Mouse (Mus musculus): ENCODE data around the gene Furin. TPM values are rescaled to one million over a fixed set of nuclear protein-coding genes. Genes with fewer than 3 reads are reported as not detected.

Gene Furin
- 42.5 and 62.9 TPM in 2 replicates for polyA plus RNA-seq (2012; rRNA removed)

DNA sequence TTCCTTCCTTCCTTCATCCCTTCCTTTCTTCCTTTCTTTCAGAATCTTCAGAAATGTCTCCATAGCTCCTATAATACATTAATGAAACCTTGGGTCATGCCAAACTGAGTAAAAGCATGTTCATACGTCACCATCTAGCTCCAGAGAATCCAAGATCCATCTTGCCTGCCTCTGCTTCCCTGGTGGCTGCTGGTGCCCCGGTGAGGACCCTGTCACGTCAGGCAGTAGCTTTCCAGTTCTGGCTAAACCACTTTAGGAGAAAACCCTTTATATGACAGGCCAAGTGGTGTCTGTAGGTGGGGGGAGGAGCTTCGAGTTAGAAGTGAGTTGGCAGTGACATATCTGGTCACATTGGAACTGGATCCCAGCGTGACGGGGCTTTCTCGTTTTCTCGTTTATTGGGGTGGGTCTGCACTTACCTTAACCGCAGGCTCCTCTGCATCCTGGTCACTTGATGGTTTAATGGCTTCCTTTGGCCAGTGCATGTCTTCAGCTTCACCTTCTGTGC, at the start of gene Furin:
TSS of gene Furin (minus strand) at position 249 of the 508 bp plus-strand sequence.
- 73% methylated on average over 9 of the region's 9 CpGs for WGBS
- DNase-seq (ENCODE audit: low read depth, low spot score) = no peak

DNA sequence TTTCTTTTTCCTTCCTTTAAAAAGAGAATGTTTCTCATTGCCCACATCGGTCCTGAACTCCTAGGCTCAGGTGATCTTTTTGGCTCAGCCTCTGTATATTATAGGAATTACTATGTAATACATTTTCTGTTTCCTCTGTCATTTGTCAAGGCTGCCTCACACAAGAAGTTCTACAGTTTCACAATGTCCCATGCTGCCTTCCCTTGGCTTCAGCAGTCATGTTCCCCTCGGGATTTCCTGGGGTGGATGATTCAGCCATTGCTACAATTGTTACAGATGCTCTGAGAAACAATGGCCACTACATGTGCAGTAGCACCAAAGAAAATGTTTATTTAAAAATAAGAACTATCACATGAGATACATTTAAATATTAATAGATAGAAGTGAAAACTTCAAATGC, 49.5 kb upstream of the Furin start:
- DNase-seq (ENCODE audit: low read depth, low spot score) = no peak
- 68% methylated on average over 2 of the region's 2 CpGs for WGBS

DNA sequence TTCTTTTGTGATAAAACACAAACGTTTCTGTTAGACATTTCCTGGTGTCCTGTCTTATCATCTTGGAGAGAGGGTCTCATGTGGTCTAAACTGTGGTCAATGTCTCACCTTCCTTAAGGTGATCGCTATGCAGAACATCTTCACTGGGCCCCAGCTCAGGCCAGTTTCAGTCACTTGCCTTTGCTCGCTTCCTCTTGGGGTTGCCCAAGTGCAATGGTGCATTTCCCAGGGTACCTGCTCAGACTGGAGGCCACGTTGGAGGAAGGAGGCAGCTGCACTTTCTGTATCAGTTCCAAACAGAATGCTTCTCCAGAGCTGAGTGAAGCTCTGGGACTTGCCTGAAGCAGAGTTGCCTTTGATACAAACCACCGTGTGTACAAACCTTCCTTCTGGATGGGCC, 48.8 kb upstream of the Furin start:
- DNase-seq (ENCODE audit: low read depth, low spot score) = no peak
- 82% methylated on average over 5 of the region's 5 CpGs for WGBS

- no peak for DNase-seq (ENCODE audit: low read depth, low spot score)
- 82% methylated on average over 3 of the region's 3 CpGs for WGBS
Measured at GRCm38 (mm10) chr7:80453121-80453520, 47.9 kb upstream of the Furin start.

DNA sequence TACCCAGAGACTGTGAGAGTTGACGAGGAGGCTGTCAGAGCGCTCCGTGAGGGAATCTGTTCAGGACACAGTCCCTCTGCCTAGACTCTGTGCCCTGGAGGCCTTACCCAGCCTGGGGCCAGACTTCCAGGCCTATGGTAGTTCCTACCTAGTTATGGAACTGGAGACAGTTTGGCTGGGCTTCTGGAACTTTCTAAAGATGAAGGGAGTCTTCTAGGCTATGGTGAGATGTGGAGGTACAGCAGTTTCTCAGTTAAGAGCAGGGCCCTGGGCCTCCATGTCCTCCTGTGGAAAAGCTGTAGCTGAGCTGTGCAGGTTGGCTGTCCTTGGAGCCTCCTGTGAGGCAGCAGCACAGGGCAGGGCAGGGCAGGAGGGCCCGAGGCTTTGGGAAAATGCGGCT, 47.0 kb upstream of the Furin start:
- WGBS = 89% methylated on average over 5 of the region's 5 CpGs
- no peak for DNase-seq (ENCODE audit: low read depth, low spot score)

GRCm38 (mm10) chr7:80451550-80452232, 46.5 kb upstream of the Furin start:
- DNase-seq (ENCODE audit: low read depth, low spot score) = no peak
- 66% methylated on average over 3 of the region's 3 CpGs for WGBS

- 71% methylated on average over 4 of the region's 4 CpGs for WGBS
- no peak for DNase-seq (ENCODE audit: low read depth, low spot score)
Measured at GRCm38 (mm10) chr7:80450354-80450753, 45.1 kb upstream of the Furin start.

DNA sequence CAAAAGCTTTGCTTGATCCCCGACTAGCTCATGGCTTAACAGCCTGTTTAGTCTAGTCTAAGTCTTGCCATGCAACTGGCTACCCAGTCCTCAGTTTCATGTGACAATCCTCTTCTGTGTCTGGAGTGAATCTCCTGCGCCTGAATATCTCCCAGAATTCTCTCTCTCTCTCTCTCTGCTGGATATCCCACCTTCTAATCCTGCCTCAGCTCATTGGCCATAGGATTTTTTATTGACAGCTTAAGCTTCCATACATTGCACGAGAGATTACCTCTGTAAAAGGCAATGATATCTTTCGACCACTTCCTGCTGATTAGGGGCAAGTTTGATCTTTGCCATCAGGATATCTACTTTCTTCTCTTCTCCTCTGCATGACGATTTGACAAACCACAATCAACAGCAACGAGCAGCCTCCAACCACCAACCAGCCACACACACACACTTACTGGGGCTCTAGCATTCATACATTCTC, 44.4 kb upstream of the Furin start:
- DNase-seq (ENCODE audit: low read depth, low spot score) = no peak
- WGBS = 62% methylated on average over 6 of the region's 6 CpGs

DNA sequence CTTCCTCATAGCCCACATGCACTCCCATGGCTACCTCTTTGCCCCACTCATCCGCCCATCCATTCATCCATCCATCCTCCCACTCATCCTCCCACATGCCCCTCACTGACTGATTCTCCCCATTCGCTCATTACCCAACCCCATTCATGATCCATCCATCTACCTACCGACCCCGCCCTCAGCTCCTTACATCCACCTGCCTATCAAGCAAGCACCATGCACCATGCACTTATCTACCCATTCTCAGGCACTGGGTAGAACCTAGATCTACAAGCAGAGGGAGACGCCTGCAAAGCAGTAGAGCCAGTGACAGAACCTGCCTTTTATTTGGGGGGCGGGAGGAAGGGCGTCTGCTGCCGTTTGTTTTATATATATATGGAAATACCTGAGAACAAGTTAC, 42.1 kb upstream of the Furin start:
- no peak for DNase-seq (ENCODE audit: low read depth, low spot score)
- WGBS = 92% methylated on average over 8 of the region's 8 CpGs

- 69% methylated on average over 7 of the region's 7 CpGs for WGBS
- no peak for DNase-seq (ENCODE audit: low read depth, low spot score)
Measured at GRCm38 (mm10) chr7:80446221-80446878, 41.1 kb upstream of the Furin start.

DNA sequence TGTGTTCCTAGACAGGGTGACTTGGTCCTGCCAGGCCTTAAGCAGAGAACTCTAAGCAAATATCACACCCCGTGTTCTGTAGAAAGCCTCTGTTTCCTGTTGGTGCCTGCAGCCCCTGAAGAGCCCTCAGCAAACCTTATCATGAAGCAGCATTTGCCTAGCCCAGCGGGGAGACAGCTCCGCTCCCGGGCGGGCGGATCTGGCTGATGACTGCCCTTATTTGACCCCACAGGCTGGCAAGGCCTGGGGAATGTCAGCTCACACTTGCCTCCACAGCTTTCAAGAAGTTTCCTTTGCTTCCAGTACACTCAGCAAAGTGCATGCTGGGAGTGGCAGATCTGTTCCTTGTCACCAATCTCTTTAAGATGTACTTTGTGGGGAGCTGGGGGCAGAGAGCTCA, 40.3 kb upstream of the Furin start:
- DNase-seq (ENCODE audit: low read depth, low spot score) = no peak

GRCm38 (mm10) chr7:80444401-80445249, 39.4 kb upstream of the Furin start:
- 73% methylated on average over 17 of the region's 17 CpGs for WGBS
- no peak for DNase-seq (ENCODE audit: low read depth, low spot score)

More for the DNA sequence above, 40.3 kb upstream of the Furin start:
- 48% methylated on average over 6 of the region's 6 CpGs for WGBS

GRCm38 (mm10) chr7:80443124-80443523, 37.9 kb upstream of the Furin start:
- WGBS = 87% methylated on average over 3 of the region's 3 CpGs
- no peak for DNase-seq (ENCODE audit: low read depth, low spot score)

DNA sequence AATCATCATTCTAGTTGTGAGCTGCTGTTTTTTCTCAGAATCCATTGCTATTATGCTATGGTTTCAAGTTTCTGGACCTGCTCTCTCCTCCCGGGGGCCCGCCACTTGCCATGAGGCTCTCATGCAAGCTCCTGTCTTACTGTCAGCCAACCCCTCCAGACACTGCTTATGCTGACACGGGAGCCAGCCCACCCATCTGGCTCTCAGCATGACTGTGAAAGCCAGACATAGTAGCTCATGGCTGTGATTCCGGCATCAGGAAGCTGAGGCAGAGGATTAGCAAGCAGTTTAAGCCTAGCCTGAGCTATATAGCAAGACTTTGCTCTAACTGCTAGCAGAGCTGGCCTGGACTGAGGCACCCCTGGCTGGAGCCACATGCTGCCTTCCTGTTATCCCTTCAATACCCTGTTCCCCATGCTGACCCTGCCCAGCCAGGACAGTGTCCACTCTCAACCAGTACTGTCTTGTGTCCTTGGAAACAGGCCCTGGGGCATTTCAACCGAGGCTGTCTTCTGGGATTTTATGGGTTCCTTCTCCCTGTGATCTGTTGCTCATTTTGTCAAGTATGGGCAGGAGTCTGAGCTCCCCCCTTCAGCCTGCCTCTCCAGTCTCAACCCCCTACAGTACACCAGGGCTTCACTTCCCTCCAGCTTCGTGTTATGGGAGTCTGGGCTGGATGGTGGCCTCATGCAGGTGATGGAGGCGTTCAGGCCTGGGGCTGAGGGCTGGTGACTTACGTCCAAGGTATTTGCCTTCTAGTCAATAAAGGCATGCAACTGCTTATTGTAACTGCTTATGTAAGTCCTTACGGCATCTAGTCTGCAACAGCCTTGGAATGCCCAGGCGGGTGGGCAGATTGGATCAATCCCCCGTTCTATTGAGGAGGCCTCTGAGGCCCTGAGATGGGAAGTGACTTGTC, 37.0 kb upstream of the Furin start:
- no peak for DNase-seq (ENCODE audit: low read depth, low spot score)
- 85% methylated on average over 11 of the region's 11 CpGs for WGBS

DNA sequence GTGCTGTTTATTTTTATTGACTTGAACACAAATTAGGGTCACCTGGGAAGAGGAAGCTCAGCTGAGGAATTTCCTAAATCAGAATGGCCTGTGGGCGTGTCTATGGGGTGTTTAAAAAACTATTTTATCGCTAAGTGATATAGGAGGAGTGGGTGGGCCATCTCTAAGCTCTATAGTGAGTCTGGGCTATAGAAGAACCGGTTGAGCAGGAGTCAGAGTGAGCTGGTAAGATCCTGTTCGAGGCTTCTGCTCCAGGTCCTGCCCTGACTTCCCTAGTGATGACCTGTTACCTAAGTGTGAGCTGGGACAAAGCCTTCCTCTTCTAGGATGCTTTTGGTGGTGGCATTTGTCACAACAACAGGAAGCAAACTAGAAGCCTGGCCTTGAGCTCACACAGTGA, 35.4 kb upstream of the Furin start:
- WGBS = 27% methylated on average over 4 of the region's 4 CpGs
- DNase-seq (ENCODE audit: low read depth, low spot score) = no peak

DNA sequence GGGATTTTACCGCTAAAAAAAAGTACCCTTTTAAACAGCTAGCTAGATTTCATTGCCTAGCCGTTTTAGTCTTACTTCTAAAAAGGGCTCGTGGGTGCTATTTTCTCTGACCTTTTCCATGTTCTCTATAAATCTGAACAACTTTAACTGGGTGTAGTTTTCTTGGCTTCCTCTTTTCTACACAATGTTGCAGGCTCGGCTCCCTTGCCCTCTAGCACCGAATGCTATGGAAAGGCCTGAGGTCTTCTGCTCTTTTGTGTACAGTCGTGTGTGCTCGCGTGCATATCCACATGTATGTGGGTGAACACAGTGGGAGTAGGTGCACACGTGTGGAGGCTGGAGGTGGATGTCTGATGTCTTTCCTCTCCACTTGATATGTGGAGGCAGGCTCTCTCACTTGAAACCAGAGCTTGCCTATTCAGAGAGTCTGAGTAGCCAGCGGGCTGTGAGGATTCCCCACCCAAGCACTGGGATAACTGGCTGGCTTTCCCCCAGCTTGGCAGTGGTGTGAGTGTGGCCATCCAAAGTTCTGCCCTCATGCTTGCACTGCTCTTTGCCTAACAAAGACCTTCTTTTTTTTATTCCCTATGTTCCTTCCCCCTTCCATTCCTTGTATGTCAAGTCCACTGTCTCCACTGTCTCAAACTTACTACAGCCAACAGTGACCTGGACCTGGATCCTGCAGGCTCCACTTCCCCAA, 34.7 kb upstream of the Furin start:
- DNase-seq (ENCODE audit: low read depth, low spot score) = no peak
- 82% methylated on average over 10 of the region's 10 CpGs for WGBS

DNA sequence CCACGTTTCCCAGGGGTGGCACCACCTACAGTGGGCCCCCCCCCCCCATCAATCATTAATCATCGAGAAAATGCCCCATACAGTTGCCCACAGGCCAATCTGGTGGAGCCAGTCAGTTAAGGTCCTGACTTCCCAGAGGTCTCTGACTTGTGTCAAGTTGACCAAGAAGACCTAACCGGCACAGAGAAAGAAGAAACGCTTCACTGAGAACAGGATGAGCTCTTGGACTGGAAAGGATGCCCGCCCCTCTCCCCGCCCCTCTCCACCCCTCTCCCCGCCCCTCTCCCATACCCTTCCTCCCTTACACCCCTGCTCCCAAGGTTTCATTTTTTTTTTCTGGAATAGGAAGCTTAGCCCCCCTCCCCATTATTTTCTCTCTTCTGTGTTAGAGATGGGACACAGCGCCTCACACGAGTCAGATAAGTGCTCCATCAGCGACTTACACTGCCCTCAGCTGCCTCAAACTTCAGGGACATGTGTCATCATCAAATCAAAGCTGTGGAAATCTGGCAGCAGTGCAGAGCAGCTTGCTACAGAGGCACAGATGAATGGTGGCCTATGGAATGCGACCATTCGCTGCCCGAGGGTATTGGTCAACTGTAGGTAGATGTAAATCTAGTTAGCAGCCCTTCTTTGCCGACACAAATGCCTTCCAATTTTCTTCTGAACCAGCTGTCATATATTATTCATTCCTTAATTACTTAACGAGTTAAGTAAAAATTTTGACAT, 34.0 kb upstream of the Furin start:
- no peak for DNase-seq (ENCODE audit: low read depth, low spot score)

DNA sequence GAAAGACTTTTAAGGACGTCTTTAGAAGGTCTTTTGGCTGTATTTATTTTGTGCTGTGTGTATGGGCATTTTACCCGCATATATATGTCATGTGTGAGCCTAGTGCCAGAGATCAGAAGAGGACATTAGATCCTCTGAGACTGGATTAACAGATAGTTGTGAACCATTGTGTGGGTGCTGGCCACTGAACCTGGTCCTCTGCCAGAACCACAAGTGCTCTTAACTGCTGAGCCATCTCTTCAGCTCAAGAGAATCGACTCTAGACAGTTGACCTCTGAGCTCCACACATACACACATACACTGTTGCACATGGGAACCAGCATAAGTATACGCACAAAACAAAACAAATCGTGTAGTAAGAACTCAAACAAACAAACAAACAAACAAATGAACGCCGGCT, 31.3 kb upstream of the Furin start:
- 73% methylated on average over 7 of the region's 7 CpGs for WGBS
- DNase-seq (ENCODE audit: low read depth, low spot score) = no peak

More for the DNA sequence above, 34.0 kb upstream of the Furin start:
- WGBS = 48% methylated on average over 13 of the region's 15 CpGs
